ENCODE assay signal across 11 mouse cellular contexts in genomic region chr1:74643926-74644325, GRCm38 (mm10). TPM values are rescaled to one million over a fixed set of nuclear protein-coding genes. Genes with fewer than 3 reads are reported as not detected.
DNase-seq lines count a peak whose midpoint lies in the region; ATAC-seq and TF ChIP-seq lines count a peak whose summit lies in the region.
"Had no signal": no experiment of that assay in that cellular context is flagged by ENCODE, and none has a peak within 500 bp of the region (broad histone marks: within the 10 kb centered on the region; RNA-seq: fewer than 3 reads in every experiment).

No protein-coding gene starts in this region.

- TF ChIP-seq CTCF in kidney, adult 2 months (conservative IDR thresholded peaks at IDR 0.05; ENCODE audit: insufficient read depth, insufficient read length, low read depth, low read length) = peak; percentile 44

- H3K9ac ChIP-seq in kidney, embryonic 15.5 days = no peak overlapping the region
- H3K9ac ChIP-seq: neural tube, embryonic 13.5 days; stomach, embryonic 15.5 days had no signal

- no peak overlapping the region for H3K27ac ChIP-seq in kidney, adult 2 months (ENCODE audit: insufficient read depth, low read depth, low read length)
- H3K27ac ChIP-seq in kidney, embryonic 15.5 days = no peak overlapping the region
- H3K27ac ChIP-seq: hindbrain, embryonic 10.5 days; neural tube, embryonic 13.5 days; stomach, embryonic 15.5 days had no signal

- H3K4me3 ChIP-seq in kidney, adult 2 months (ENCODE audit: insufficient read depth, low read depth, low read length) = no peak overlapping the region
- no peak overlapping the region for H3K4me3 ChIP-seq in kidney, embryonic 15.5 days (replicated peaks)
- H3K4me3 ChIP-seq: hindbrain, embryonic 10.5 days; neural tube, embryonic 13.5 days; stomach, embryonic 15.5 days had no signal

- no peak for TF ChIP-seq POLR2A in kidney, adult 2 months (IDR thresholded peaks at IDR 0.05; ENCODE audit: low read depth, low read length)

- no peaks in the 10 kb centered on the region for H3K36me3 ChIP-seq in kidney, adult 2 months (ENCODE audit: control insufficient read depth, insufficient read depth, low read length)
- no peaks in the 10 kb centered on the region for H3K36me3 ChIP-seq in kidney, embryonic 15.5 days
- H3K36me3 ChIP-seq: hindbrain, embryonic 10.5 days; neural tube, embryonic 13.5 days; stomach, embryonic 15.5 days had no signal

- no peaks in the 10 kb centered on the region for H3K27me3 ChIP-seq in kidney, adult 2 months (replicated peaks; ENCODE audit: control insufficient read depth, insufficient read depth, low read length)
- H3K27me3 ChIP-seq in kidney, embryonic 15.5 days = no peaks in the 10 kb centered on the region
- H3K27me3 ChIP-seq: neural tube, embryonic 13.5 days; stomach, embryonic 15.5 days had no signal

- H3K4me1 ChIP-seq in kidney, adult 2 months (ENCODE audit: control insufficient read depth, insufficient read depth, low read length) = no peaks in the 10 kb centered on the region
- H3K4me1 ChIP-seq in kidney, embryonic 15.5 days = no peaks in the 10 kb centered on the region
- H3K4me1 ChIP-seq: neural tube, embryonic 13.5 days; stomach, embryonic 15.5 days had no signal

- no peak for ATAC-seq in kidney, embryonic 15.5 days (replicated peaks; ENCODE audit: low FRiP score)

- no peak overlapping the region for H3K4me2 ChIP-seq in kidney, embryonic 15.5 days
- H3K4me2 ChIP-seq: neural tube, embryonic 13.5 days; stomach, embryonic 15.5 days had no signal

- no peaks in the 10 kb centered on the region for H3K9me3 ChIP-seq in kidney, embryonic 15.5 days (replicated peaks)
- H3K9me3 ChIP-seq: hindbrain, embryonic 10.5 days; neural tube, embryonic 13.5 days; stomach, embryonic 15.5 days had no signal

- peak; percentile 28 for DNase-seq in kidney, adult 2 months
- peak; percentile 9 to 23 for DNase-seq in B cell, adult 2 months
- DNase-seq in MN1 (ENCODE audit: low spot score) = peak; percentile 46
- DNase-seq in kidney, postnatal 10 days = peak; percentile 32
- DNase-seq in spleen, postnatal 14 days (ENCODE audit: low spot score in 2 of 2) = no peak
- DNase-seq in gastrocnemius, postnatal 4 days (ENCODE audit: low spot score in 2 of 2) = no peak
- DNase-seq: adrenal gland, postnatal 25 days had no signal

RNA-seq across cellular contexts. Expression of gene Ttll4, which starts 17.6 kb away (rescaled TPM):
- 11.2 and 15.2 TPM in 2 replicates for polyA plus RNA-seq in kidney, adult 2 months (2012; rRNA removed)
- polyA plus RNA-seq in kidney, embryonic 15.5 days (2015; fragmentation: Nextera tagmentation; extraction: Ambion mirVana) = 17.4 and 19.5 TPM in 2 replicates
- total RNA-seq in gastrocnemius, postnatal 4 days (2021) = 10 to 100 TPM; 19.5 to 20.5 TPM

RNA-seq across cellular contexts. Expression of gene Stk36, which starts 42.7 kb away (rescaled TPM):
- 5.9 and 6.4 TPM in 2 replicates for polyA plus RNA-seq in kidney, adult 2 months (2012; rRNA removed)
- 7.6 and 8.8 TPM in 2 replicates for polyA plus RNA-seq in kidney, embryonic 15.5 days (2015; fragmentation: Nextera tagmentation; extraction: Ambion mirVana)
- total RNA-seq in gastrocnemius, postnatal 4 days (2021) = 1 to 10 TPM; 2.8 to 3.0 TPM

RNA-seq across cellular contexts. Expression of gene Rnf25, which starts 42.7 kb away (rescaled TPM):
- polyA plus RNA-seq in kidney, adult 2 months (2012; rRNA removed) = 63.3 and 64.1 TPM in 2 replicates
- 40.7 and 43.4 TPM in 2 replicates for polyA plus RNA-seq in kidney, embryonic 15.5 days (2015; fragmentation: Nextera tagmentation; extraction: Ambion mirVana)
- 10 to 100 TPM; 24.5 to 33.1 TPM for total RNA-seq in gastrocnemius, postnatal 4 days (2021)

RNA-seq across cellular contexts. Expression of gene Bcs1l, which starts 55.8 kb away (rescaled TPM):
- 29.3 and 32.8 TPM in 2 replicates for polyA plus RNA-seq in kidney, adult 2 months (2012; rRNA removed)
- 15.7 and 17.8 TPM in 2 replicates for polyA plus RNA-seq in kidney, embryonic 15.5 days (2015; fragmentation: Nextera tagmentation; extraction: Ambion mirVana)
- 10 to 100 TPM; 14.2 to 14.6 TPM for total RNA-seq in gastrocnemius, postnatal 4 days (2021)

RNA-seq across cellular contexts. Expression of gene Zfp142, which starts 55.9 kb away (rescaled TPM):
- polyA plus RNA-seq in kidney, adult 2 months (2012; rRNA removed) = 11.2 and 12.6 TPM in 2 replicates
- 7.5 and 8.4 TPM in 2 replicates for polyA plus RNA-seq in kidney, embryonic 15.5 days (2015; fragmentation: Nextera tagmentation; extraction: Ambion mirVana)
- total RNA-seq in gastrocnemius, postnatal 4 days (2021) = 10 to 100 TPM; 12.5 to 14.3 TPM

Comparison
In these comparisons a context has a peak if more than half of its experiments do, and no peak if none do; other contexts are left out.
1. DNase-seq: peak in kidney, adult 2 months (single experiment), B cell, adult 2 months (2 of 2), MN1 (single experiment) and kidney, postnatal 10 days (single experiment); none in spleen, postnatal 14 days (0 of 2) and gastrocnemius, postnatal 4 days (0 of 2).